Mouse (Mus musculus): ENCODE measurements around the gene Tmc8.

DNA sequence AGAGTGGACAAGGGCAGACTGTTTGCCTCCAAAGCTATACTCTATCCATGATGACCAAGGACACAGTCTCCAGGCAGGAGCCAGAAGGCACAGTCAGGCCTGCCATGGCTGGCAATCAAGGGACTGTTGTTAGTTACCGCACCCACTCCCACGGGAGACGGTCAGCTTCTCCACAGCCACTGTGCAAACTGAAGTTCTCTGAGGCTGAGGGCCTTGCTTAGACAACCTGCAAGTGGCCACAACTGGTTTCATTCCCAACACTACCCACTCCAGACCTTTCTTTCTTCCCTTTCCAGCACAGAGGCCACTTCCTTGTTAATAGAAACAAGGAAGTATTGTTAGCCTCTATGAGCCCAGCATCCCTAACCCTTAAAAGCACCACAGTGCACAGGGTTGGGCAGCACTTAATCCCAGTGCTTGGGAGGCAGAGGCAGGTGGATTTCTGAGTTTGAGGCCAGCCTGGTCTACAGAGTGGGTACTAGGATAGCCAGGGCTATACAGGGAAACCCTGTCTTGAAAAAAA is 21.4 kb downstream of the Tmc8 start:
- no peak for TF ChIP-seq POLR2A (IDR thresholded peaks at IDR 0.05; ENCODE audit: borderline replicate concordance, extremely low read depth, insufficient read depth, insufficient read length, poor library complexity, severe bottlenecking)
- no peak for TF ChIP-seq CTCF (IDR thresholded peaks at IDR 0.05; ENCODE audit: borderline replicate concordance, extremely low read depth, insufficient read depth, insufficient read length)

Data from brain, embryonic 14.5 days (tissue).